Mouse (Mus musculus): ENCODE data around the gene Ncs1. TPM values are rescaled to one million over a fixed set of nuclear protein-coding genes. Genes with fewer than 3 reads are reported as not detected.

Ncs1 gene
- polyA plus RNA-seq, 1 experiment from 2014 or later, result 8.5 TPM

- ATAC-seq (replicated peaks; ENCODE audit: low FRiP score) (no peak), DNase-seq (ENCODE audit: low spot score) (no peak)
- H3K36me3 ChIP-seq (ENCODE audit: control insufficient read depth, insufficient read depth, low read length), result no peaks in the 10 kb centered on the region
- H3K27ac ChIP-seq (ENCODE audit: low read depth, low read length), result no peak overlapping the region
- no peaks in the 10 kb centered on the region for H3K9me3 ChIP-seq (ENCODE audit: control insufficient read depth, low read length)
- H3K9ac ChIP-seq (ENCODE audit: low read depth, low read length), result no peak overlapping the region
- peaks cover 17% of the 10 kb centered on the region for H3K4me1 ChIP-seq (replicated peaks; ENCODE audit: control insufficient read depth, insufficient read depth, low read length)
- H3K4me3 ChIP-seq (ENCODE audit: low read depth, low read length), result no peak overlapping the region
- H3K4me2 ChIP-seq, result no peak overlapping the region
- no peaks in the 10 kb centered on the region for H3K27me3 ChIP-seq (replicated peaks; ENCODE audit: control insufficient read depth, insufficient read depth, low read length)
- WGBS, result 68% methylated on average over 8 of the region's 8 CpGs
These were observed 17.4 kb downstream of the Ncs1 start for GRCm38 (mm10) chr2:31263039-31263461.

- Histone ChIP-seq H3K9me3 (ENCODE audit: control insufficient read depth, low read length) (no peaks in the 10 kb centered on the region), H3K36me3 (ENCODE audit: control insufficient read depth, insufficient read depth, low read length) (no peaks in the 10 kb centered on the region), H3K4me3 (ENCODE audit: low read depth, low read length) (no peak overlapping the region), H3K27ac (ENCODE audit: low read depth, low read length) (no peak overlapping the region), H3K4me1 (replicated peaks; ENCODE audit: control insufficient read depth, insufficient read depth, low read length) (peaks cover 11% of the 10 kb centered on the region), H3K9ac (ENCODE audit: low read depth, low read length) (no peak overlapping the region), H3K27me3 (replicated peaks; ENCODE audit: control insufficient read depth, insufficient read depth, low read length) (no peaks in the 10 kb centered on the region), H3K4me2 (no peak overlapping the region)
- ATAC-seq (replicated peaks; ENCODE audit: low FRiP score), result no peak
- 56% methylated on average over 10 of the region's 10 CpGs for WGBS
- DNase-seq (ENCODE audit: low spot score), result no peak
These were observed 18.2 kb downstream of the Ncs1 start for GRCm38 (mm10) chr2:31263746-31264378.

GRCm38 (mm10) chr2:31267447-31267846 lies 21.8 kb downstream of the Ncs1 start:
- WGBS, result 53% methylated on average over 6 of the region's 6 CpGs
- Histone ChIP-seq H3K9me3 (ENCODE audit: control insufficient read depth, low read length) (no peaks in the 10 kb centered on the region), H3K27me3 (replicated peaks; ENCODE audit: control insufficient read depth, insufficient read depth, low read length) (no peaks in the 10 kb centered on the region), H3K4me1 (replicated peaks; ENCODE audit: control insufficient read depth, insufficient read depth, low read length) (peaks cover 5% of the 10 kb centered on the region; the same call in 1 of the 2 replicates), H3K4me2 (no peak overlapping the region), H3K4me3 (ENCODE audit: low read depth, low read length) (no peak overlapping the region), H3K9ac (ENCODE audit: low read depth, low read length) (no peak overlapping the region), H3K36me3 (ENCODE audit: control insufficient read depth, insufficient read depth, low read length) (no peaks in the 10 kb centered on the region), H3K27ac (ENCODE audit: low read depth, low read length) (no peak overlapping the region)
- ATAC-seq (replicated peaks; ENCODE audit: low FRiP score) (no peak), DNase-seq (ENCODE audit: low spot score) (no peak)

GRCm38 (mm10) chr2:31268631-31269030 lies 23.0 kb downstream of the Ncs1 start:
- ATAC-seq (replicated peaks; ENCODE audit: low FRiP score), result no peak
- 47% methylated on average over 5 of the region's 5 CpGs for WGBS
- DNase-seq (ENCODE audit: low spot score), result no peak
- H3K27me3 ChIP-seq (replicated peaks; ENCODE audit: control insufficient read depth, insufficient read depth, low read length), result no peaks in the 10 kb centered on the region
- no peaks in the 10 kb centered on the region for H3K36me3 ChIP-seq (ENCODE audit: control insufficient read depth, insufficient read depth, low read length)
- H3K4me3 ChIP-seq (ENCODE audit: low read depth, low read length), result no peak overlapping the region
- H3K9ac ChIP-seq (ENCODE audit: low read depth, low read length), result no peak overlapping the region
- H3K9me3 ChIP-seq (ENCODE audit: control insufficient read depth, low read length), result no peaks in the 10 kb centered on the region
- H3K4me1 ChIP-seq (replicated peaks; ENCODE audit: control insufficient read depth, insufficient read depth, low read length), result peaks cover 5% of the 10 kb centered on the region; the same call in 1 of the 2 replicates
- no peak overlapping the region for H3K27ac ChIP-seq (ENCODE audit: low read depth, low read length)
- H3K4me2 ChIP-seq, result no peak overlapping the region

- DNase-seq (ENCODE audit: low spot score) (no peak), ATAC-seq (replicated peaks; ENCODE audit: low FRiP score) (no peak)
- Histone ChIP-seq H3K27me3 (replicated peaks; ENCODE audit: control insufficient read depth, insufficient read depth, low read length) (no peaks in the 10 kb centered on the region), H3K9ac (ENCODE audit: low read depth, low read length) (no peak overlapping the region), H3K4me3 (ENCODE audit: low read depth, low read length) (no peak overlapping the region), H3K36me3 (ENCODE audit: control insufficient read depth, insufficient read depth, low read length) (no peaks in the 10 kb centered on the region), H3K4me2 (no peak overlapping the region), H3K4me1 (replicated peaks; ENCODE audit: control insufficient read depth, insufficient read depth, low read length) (0 out of 2 replicates have a peak, but pooled peaks cover 3% of the 10 kb centered on the region), H3K9me3 (ENCODE audit: control insufficient read depth, low read length) (no peaks in the 10 kb centered on the region), H3K27ac (ENCODE audit: low read depth, low read length) (no peak overlapping the region)
- 87% methylated on average over 6 of the region's 6 CpGs for WGBS
These were observed 23.6 kb downstream of the Ncs1 start for GRCm38 (mm10) chr2:31269188-31269587.

GRCm38 (mm10) chr2:31269847-31270246 lies 24.2 kb downstream of the Ncs1 start:
- DNase-seq (ENCODE audit: low spot score) (no peak), ATAC-seq (replicated peaks; ENCODE audit: low FRiP score) (no peak)
- H3K4me2 ChIP-seq, result no peak overlapping the region
- no peaks in the 10 kb centered on the region for H3K4me1 ChIP-seq (replicated peaks; ENCODE audit: control insufficient read depth, insufficient read depth, low read length)
- H3K9ac ChIP-seq (ENCODE audit: low read depth, low read length), result no peak overlapping the region
- no peak overlapping the region for H3K27ac ChIP-seq (ENCODE audit: low read depth, low read length)
- no peaks in the 10 kb centered on the region for H3K36me3 ChIP-seq (ENCODE audit: control insufficient read depth, insufficient read depth, low read length)
- H3K27me3 ChIP-seq (replicated peaks; ENCODE audit: control insufficient read depth, insufficient read depth, low read length), result no peaks in the 10 kb centered on the region
- no peak overlapping the region for H3K4me3 ChIP-seq (ENCODE audit: low read depth, low read length)
- 84% methylated on average over 10 of the region's 10 CpGs for WGBS
- no peaks in the 10 kb centered on the region for H3K9me3 ChIP-seq (ENCODE audit: control insufficient read depth, low read length)

- Histone ChIP-seq H3K36me3 (ENCODE audit: control insufficient read depth, insufficient read depth, low read length) (no peaks in the 10 kb centered on the region), H3K9me3 (ENCODE audit: control insufficient read depth, low read length) (no peaks in the 10 kb centered on the region), H3K9ac (ENCODE audit: low read depth, low read length) (no peak overlapping the region), H3K4me1 (replicated peaks; ENCODE audit: control insufficient read depth, insufficient read depth, low read length) (no peaks in the 10 kb centered on the region), H3K27ac (ENCODE audit: low read depth, low read length) (no peak overlapping the region), H3K4me2 (no peak overlapping the region), H3K27me3 (replicated peaks; ENCODE audit: control insufficient read depth, insufficient read depth, low read length) (no peaks in the 10 kb centered on the region), H3K4me3 (ENCODE audit: low read depth, low read length) (no peak overlapping the region)
- DNase-seq (ENCODE audit: low spot score) (no peak), ATAC-seq (replicated peaks; ENCODE audit: low FRiP score) (no peak)
- WGBS, result 81% methylated on average over 8 of the region's 8 CpGs
These were observed 24.8 kb downstream of the Ncs1 start for GRCm38 (mm10) chr2:31270470-31270869.

GRCm38 (mm10) chr2:31271071-31271470 lies 25.4 kb downstream of the Ncs1 start:
- ATAC-seq (replicated peaks; ENCODE audit: low FRiP score) (no peak), DNase-seq (ENCODE audit: low spot score) (no peak)
- Histone ChIP-seq H3K27ac (ENCODE audit: low read depth, low read length) (no peak overlapping the region), H3K4me2 (no peak overlapping the region), H3K9ac (ENCODE audit: low read depth, low read length) (no peak overlapping the region), H3K4me3 (ENCODE audit: low read depth, low read length) (no peak overlapping the region), H3K4me1 (replicated peaks; ENCODE audit: control insufficient read depth, insufficient read depth, low read length) (no peaks in the 10 kb centered on the region), H3K9me3 (ENCODE audit: control insufficient read depth, low read length) (no peaks in the 10 kb centered on the region), H3K27me3 (replicated peaks; ENCODE audit: control insufficient read depth, insufficient read depth, low read length) (no peaks in the 10 kb centered on the region), H3K36me3 (ENCODE audit: control insufficient read depth, insufficient read depth, low read length) (no peaks in the 10 kb centered on the region; the same call in 1 of the 2 replicates)
- 67% methylated on average over 1 of the region's 1 CpGs for WGBS

- Histone ChIP-seq H3K36me3 (ENCODE audit: control insufficient read depth, insufficient read depth, low read length) (no peaks in the 10 kb centered on the region; the same call in 1 of the 2 replicates), H3K9me3 (ENCODE audit: control insufficient read depth, low read length) (no peaks in the 10 kb centered on the region), H3K4me1 (replicated peaks; ENCODE audit: control insufficient read depth, insufficient read depth, low read length) (no peaks in the 10 kb centered on the region), H3K4me3 (ENCODE audit: low read depth, low read length) (no peak overlapping the region), H3K9ac (ENCODE audit: low read depth, low read length) (no peak overlapping the region), H3K27ac (ENCODE audit: low read depth, low read length) (no peak overlapping the region), H3K4me2 (no peak overlapping the region), H3K27me3 (replicated peaks; ENCODE audit: control insufficient read depth, insufficient read depth, low read length) (no peaks in the 10 kb centered on the region)
- no peak for ATAC-seq (replicated peaks; ENCODE audit: low FRiP score)
- 82% methylated on average over 6 of the region's 6 CpGs for WGBS
- no peak for DNase-seq (ENCODE audit: low spot score)
These were observed 29.4 kb downstream of the Ncs1 start for GRCm38 (mm10) chr2:31274993-31275392.
